Mouse (Mus musculus): ENCODE results near the gene Uqcc2.

The Uqcc2 gene

GRCm38 (mm10) chr17:27123813-27124375, 9.8 kb downstream of the Uqcc2 start:
- DNase-seq (ENCODE audit: low spot score) = no peak

- no peak for DNase-seq (ENCODE audit: low spot score)
Measured at GRCm38 (mm10) chr17:27123103-27123502, 10.6 kb downstream of the Uqcc2 start.

GRCm38 (mm10) chr17:27122701-27123100, 11.0 kb downstream of the Uqcc2 start:
- DNase-seq (ENCODE audit: low spot score) = no peak

- DNase-seq (ENCODE audit: low spot score) = no peak
Measured at GRCm38 (mm10) chr17:27121781-27122180, 11.9 kb downstream of the Uqcc2 start.

- DNase-seq (ENCODE audit: low spot score) = no peak
Measured at GRCm38 (mm10) chr17:27121266-27121665, 12.4 kb downstream of the Uqcc2 start.

- DNase-seq (ENCODE audit: low spot score) = peak; percentile 90
Measured at GRCm38 (mm10) chr17:27120561-27121024, 13.1 kb downstream of the Uqcc2 start.

GRCm38 (mm10) chr17:27119954-27120353, 13.8 kb downstream of the Uqcc2 start:
- no peak for DNase-seq (ENCODE audit: low spot score)

- DNase-seq (ENCODE audit: low spot score) = no peak
Measured at GRCm38 (mm10) chr17:27119540-27119895, 14.2 kb downstream of the Uqcc2 start.

GRCm38 (mm10) chr17:27118676-27119539, 14.8 kb downstream of the Uqcc2 start:
- DNase-seq (ENCODE audit: low spot score) = no peak

- no peak for DNase-seq (ENCODE audit: low spot score)
Measured at GRCm38 (mm10) chr17:27110072-27110471, 23.6 kb downstream of the Uqcc2 start.

GRCm38 (mm10) chr17:27107936-27108335, 25.8 kb downstream of the Uqcc2 start:
- DNase-seq (ENCODE audit: low spot score) = no peak

- no peak for DNase-seq (ENCODE audit: low spot score)
Measured at GRCm38 (mm10) chr17:27106745-27107144, 27.0 kb downstream of the Uqcc2 start.

GRCm38 (mm10) chr17:27105698-27106470, 27.8 kb downstream of the Uqcc2 start:
- no peak for DNase-seq (ENCODE audit: low spot score)

- DNase-seq (ENCODE audit: low spot score) = no peak
Measured at GRCm38 (mm10) chr17:27101675-27102074, 32.0 kb downstream of the Uqcc2 start.

- peak; percentile 77 for DNase-seq (ENCODE audit: low spot score)
Measured at GRCm38 (mm10) chr17:27095690-27096089, 38.0 kb downstream of the Uqcc2 start.

GRCm38 (mm10) chr17:27090068-27090467, 43.6 kb downstream of the Uqcc2 start:
- DNase-seq (ENCODE audit: low spot score) = no peak

- peak; percentile 66 for DNase-seq (ENCODE audit: low spot score)
Measured at GRCm38 (mm10) chr17:27087426-27087825, 46.3 kb downstream of the Uqcc2 start.

GRCm38 (mm10) chr17:27085676-27086075, 48.0 kb downstream of the Uqcc2 start:
- DNase-seq (ENCODE audit: low spot score) = peak; percentile 84

GRCm38 (mm10) chr17:27083601-27084000, 50.1 kb downstream of the Uqcc2 start:
- no peak for DNase-seq (ENCODE audit: low spot score)

GRCm38 (mm10) chr17:27082796-27083195, 50.9 kb downstream of the Uqcc2 start:
- DNase-seq (ENCODE audit: low spot score) = no peak

- no peak for DNase-seq (ENCODE audit: low spot score)
Measured at GRCm38 (mm10) chr17:27081868-27082267, 51.8 kb downstream of the Uqcc2 start.

GRCm38 (mm10) chr17:27078499-27078898, 55.2 kb downstream of the Uqcc2 start:
- DNase-seq (ENCODE audit: low spot score) = no peak

- DNase-seq (ENCODE audit: low spot score) = no peak
Measured at GRCm38 (mm10) chr17:27077920-27078319, 55.8 kb downstream of the Uqcc2 start.

All from testis, postnatal 10 days (tissue).